Mouse (Mus musculus): Measurements from ENCODE around the gene Grip1.
A peak's percentile ranks its signal among the peaks of the same experiment; 100 is the strongest.

The Grip1 gene

DNA sequence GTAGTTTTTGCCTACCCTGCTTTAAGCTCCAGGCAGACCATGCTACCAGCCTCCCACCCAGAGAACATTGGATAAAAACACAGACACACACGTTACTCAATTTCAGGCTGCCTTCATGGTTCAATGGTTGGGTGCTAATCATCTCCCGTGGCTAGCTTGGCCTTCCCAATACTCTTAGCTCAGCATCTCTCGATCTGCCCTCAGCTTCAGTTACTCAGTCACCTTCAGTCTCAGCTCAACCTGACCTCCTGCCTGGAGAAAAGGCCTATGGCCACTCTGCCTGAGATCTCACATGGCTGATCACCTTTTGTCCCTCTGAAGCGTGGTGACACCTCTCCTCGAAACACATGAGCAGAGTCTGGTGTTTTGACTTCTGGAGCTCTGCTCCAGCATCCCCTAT lies 379.7 kb downstream of the Grip1 start:
- DNase-seq (ENCODE audit: low read depth, low spot score) = no peak

DNA sequence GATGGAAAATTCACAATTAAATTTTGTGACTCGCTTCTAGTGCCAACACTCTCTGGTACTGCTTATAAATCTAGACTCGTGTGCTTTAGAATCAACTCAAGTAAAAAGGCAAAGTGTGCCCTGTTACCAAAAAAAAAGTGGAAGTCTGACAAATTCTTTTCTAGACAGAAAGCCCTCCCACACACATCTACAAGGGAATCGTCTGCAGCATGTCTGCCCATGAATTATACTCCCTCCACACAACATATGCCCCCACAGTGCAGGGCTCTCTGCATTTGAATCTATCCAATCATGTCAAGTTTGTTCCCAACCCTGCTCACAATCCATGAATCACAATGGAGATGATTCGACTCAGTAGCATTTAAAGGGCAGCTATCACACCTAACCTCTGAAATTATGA lies 380.5 kb downstream of the Grip1 start:
- DNase-seq (ENCODE audit: low read depth, low spot score) = no peak

DNA sequence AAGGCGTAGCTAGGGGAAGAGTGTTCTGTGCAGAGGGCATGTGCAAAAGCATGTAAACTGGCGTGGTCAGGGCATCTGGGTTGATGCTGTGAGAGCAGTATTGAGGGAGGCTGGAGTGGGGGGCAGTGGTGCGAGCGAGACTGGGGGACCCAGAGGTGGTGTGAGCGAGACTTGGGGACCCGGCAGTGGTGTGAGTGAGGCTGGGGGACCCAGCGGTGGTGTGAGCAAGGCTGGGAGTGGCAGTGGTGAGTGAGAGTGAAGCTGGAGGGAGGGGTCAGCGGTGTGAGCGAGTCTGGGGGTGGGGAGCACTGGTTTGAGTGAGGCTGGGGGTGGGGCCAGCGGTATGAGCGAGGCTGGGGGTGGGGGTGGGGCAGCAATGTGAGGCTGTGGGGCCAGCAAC lies 386.0 kb downstream of the Grip1 start:
- DNase-seq (ENCODE audit: low read depth, low spot score) = peak; percentile 41

GRCm38 (mm10) chr10:119842004-119842403 lies 388.4 kb downstream of the Grip1 start:
- no peak for DNase-seq (ENCODE audit: low read depth, low spot score)

- DNase-seq (ENCODE audit: low read depth, low spot score) = no peak
Measured at GRCm38 (mm10) chr10:119845705-119846410, 392.2 kb downstream of the Grip1 start.

GRCm38 (mm10) chr10:119851594-119851993 lies 398.0 kb downstream of the Grip1 start:
- no peak for DNase-seq (ENCODE audit: low read depth, low spot score)

GRCm38 (mm10) chr10:119852582-119853135 lies 399.0 kb downstream of the Grip1 start:
- DNase-seq (ENCODE audit: low read depth, low spot score) = no peak

DNA sequence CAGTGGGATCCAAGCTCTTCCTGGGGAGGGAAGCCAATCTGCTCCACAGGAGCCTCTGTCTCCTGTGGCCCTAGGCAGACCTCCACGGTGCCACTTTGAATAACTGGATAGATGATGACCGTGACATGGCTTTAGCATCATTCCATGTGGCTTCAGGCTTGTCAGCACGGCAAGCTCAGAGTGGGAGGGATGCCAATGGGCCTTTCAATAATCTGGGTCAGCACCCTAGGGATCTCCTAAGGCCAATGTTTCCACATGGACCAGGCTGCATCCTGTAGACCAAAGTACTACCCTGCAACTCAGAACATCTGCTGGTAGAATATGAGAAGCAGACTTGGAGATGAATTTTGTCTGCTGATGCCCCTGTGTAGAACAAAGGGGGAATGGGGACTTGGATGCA lies 414.1 kb downstream of the Grip1 start:
- no peak for DNase-seq (ENCODE audit: low read depth, low spot score)

GRCm38 (mm10) chr10:119868995-119869579 lies 415.5 kb downstream of the Grip1 start:
- no peak for DNase-seq (ENCODE audit: low read depth, low spot score)

GRCm38 (mm10) chr10:119876721-119877120 lies 423.1 kb downstream of the Grip1 start:
- DNase-seq (ENCODE audit: low read depth, low spot score) = no peak

DNA sequence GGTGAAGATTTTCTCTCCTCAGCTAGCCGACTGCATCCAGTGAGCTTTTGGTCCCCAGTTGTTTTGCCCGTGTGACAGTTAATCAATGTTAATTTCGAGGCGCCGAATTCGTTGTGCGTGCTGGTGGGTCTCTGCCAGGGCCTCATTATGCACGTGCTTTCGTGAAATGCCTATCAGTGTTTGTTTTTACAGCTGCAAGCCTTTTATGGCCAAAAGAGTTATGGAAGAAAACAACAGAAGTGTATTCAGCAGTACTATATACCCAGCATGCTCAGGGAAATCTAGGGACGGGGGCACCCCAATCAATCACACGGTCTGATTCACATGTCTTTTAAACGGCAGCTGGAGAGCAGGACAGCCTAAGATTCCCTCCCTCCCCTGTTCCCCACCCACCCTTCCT lies 424.7 kb downstream of the Grip1 start:
- DNase-seq (ENCODE audit: low read depth, low spot score) = no peak

- DNase-seq (ENCODE audit: low read depth, low spot score) = no peak
Measured at GRCm38 (mm10) chr10:119884591-119884990, 431.0 kb downstream of the Grip1 start.

DNA sequence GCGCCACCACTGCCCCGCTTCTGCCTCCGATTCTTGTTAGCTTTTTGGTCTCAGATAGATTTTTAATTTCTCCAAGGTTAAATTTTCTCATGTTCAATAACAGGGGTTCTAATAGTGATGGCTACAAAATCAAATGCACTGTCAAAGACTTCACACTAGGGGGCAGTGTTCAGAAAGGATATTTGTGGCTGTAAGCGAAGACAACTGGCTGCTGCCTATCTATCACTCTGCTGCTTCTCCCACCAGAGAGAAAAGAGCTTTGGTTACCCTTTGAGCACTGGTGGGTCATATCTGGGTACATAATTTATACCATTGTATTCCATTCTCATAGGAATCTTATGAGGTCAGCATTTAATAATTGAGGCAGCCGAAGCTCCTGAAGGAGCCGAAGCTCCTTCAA lies 431.9 kb downstream of the Grip1 start:
- peak; percentile 46 for DNase-seq (ENCODE audit: low read depth, low spot score)

DNA sequence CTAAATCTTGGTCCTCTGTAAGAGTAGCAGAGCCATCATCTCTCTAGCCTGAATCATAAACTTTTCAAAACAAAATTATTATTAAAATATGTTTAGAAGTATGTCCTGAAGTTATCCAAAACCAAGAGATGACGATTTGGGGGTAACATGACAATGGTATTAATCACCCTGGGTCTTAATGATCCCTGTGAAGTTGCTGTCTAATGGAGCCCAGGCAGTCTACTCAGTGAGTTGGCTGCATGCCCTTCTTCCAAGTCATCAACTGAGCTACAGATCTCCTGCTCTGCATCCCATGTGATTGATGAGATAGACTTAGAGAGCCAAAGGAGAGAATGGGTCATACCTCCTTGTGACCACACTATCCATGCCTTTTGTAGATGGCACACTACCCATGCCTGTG lies 433.1 kb downstream of the Grip1 start:
- no peak for DNase-seq (ENCODE audit: low read depth, low spot score)

DNA sequence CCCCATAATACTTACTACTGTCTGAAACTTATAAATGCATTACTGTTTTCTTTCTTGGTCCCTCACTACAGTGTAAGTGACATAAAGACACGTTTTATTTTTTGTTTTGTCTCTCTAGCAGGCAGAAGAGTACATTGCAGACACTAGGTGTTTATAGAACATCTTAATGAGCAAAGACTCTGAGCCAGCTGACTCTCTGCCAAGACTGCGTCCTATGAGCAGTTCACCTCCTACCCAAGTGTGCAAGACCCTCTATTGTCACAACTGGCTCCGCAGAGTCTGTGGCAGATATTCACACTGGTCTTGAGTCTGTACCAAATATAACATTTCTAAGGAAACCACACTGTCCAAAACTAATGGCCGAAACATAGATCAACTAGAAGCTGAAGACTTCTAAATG lies 449.1 kb downstream of the Grip1 start:
- no peak for DNase-seq (ENCODE audit: low read depth, low spot score)

DNA sequence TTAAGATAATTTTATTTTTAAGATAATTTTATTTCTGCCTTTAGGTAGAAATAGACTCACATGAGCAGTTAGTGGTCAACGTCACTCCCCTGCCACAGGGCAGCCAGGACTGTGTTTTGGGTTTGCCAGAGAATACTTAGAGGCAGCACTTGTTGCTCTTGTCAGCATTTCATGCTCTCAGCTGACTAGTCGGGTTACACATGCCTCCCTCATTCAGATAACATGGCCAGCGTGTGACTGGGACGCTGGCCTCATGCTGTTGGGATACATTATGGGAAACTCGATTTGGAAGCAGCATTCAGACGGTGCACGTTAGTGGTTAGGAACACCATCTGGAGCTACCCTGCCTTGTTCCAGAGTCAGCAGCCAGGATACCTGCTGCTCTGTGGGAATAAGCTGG lies 453.2 kb downstream of the Grip1 start:
- no peak for DNase-seq (ENCODE audit: low read depth, low spot score)

- no peak for DNase-seq (ENCODE audit: low read depth, low spot score)
Measured at GRCm38 (mm10) chr10:119917995-119918394, 464.4 kb downstream of the Grip1 start.

- no peak for DNase-seq (ENCODE audit: low read depth, low spot score)
Measured at GRCm38 (mm10) chr10:119927963-119928362, 474.3 kb downstream of the Grip1 start.

- DNase-seq (ENCODE audit: low read depth, low spot score) = no peak
Measured at GRCm38 (mm10) chr10:119928921-119929320, 475.3 kb downstream of the Grip1 start.

DNA sequence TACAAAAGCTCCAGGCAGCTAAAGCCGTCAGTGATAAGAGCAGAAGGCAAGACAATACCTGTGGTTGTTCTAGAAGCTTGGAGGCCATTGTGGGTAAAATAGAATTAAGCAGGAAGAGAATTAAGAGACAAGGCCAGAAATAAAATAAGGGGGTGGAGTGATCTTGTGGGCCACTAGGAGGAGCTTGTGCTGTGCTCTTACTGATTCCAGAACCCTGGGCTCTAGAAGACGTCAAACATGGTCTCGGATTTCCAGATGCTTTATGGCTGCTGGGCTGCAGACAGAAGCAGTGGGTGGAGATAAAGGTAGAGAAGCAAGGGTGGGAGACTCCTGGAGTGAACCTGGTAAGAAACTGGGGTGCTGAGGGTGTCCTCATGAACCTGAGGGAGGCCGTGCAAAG lies 479.2 kb downstream of the Grip1 start:
- DNase-seq (ENCODE audit: low read depth, low spot score) = peak; percentile 47

DNA sequence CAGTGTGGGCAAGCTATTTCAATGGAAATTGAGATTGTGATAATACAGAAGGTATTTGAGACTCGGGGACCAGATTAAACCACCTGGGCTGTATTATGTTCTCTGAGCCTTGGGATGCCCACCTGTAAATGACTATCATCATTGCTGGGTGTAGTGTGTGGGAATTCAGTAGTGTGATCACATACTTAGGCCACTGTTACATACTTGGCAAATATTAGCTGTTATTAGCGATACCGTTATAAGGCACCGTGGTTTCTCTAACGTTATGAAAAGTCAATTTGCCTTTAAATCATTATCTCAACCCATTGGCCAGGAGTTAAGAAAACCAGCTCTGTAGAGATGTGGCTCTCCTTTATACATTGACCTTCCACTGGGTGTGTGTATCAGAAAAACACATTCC lies 479.7 kb downstream of the Grip1 start:
- no peak for DNase-seq (ENCODE audit: low read depth, low spot score)

GRCm38 (mm10) chr10:119935231-119935630 lies 481.6 kb downstream of the Grip1 start:
- peak; percentile 93 for DNase-seq (ENCODE audit: low read depth, low spot score)

DNA sequence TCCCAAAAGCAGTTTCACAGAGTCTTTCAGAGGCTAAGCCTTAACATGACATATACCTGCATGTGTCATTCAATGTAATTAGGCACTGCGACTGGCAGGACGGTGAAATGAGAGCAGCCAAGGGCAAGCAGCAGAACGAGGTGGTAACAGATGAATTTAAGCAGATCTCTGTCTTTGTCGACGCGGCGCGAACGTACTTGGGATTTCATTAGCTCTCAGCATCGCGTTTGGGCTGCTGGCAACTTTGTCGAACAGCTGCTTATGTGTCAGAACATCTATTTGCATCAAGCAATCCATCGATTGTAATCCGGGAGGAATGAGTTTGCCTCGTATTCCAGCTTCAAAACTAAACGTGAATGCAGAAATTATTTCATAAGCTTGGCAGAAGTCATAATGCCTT lies 483.9 kb downstream of the Grip1 start:
- no peak for DNase-seq (ENCODE audit: low read depth, low spot score)

Measured in R1 (cell line).